Mouse (Mus musculus): ENCODE results near the gene Mrgprh. TPM values are rescaled to one million over a fixed set of nuclear protein-coding genes. Genes with fewer than 3 reads are reported as not detected.
A peak's percentile ranks its signal among the peaks of the same experiment; 100 is the strongest.

The Mrgprh gene
- polyA plus RNA-seq, 1 experiment: not detected

GRCm38 (mm10) chr17:12915881-12916583, 40.2 kb downstream of the Mrgprh start, which contains the start of gene Mrpl18:
Mrpl18 (minus strand) TSS chr17:12916345.
- H3K36me3 ChIP-seq (ENCODE audit: control insufficient read depth, insufficient read depth, low read length, poor library complexity, severe bottlenecking): peaks cover 52% of the 10 kb centered on the region

GRCm38 (mm10) chr17:12916588-12917380, 41.0 kb downstream of the Mrgprh start:
- peak overlapping the region; percentile 62 for H3K27ac ChIP-seq (ENCODE audit: insufficient read depth, low read length)
- peak overlapping the region; percentile 94 for H3K9ac ChIP-seq (ENCODE audit: low read depth, poor library complexity, severe bottlenecking)
- H3K27me3 ChIP-seq (ENCODE audit: control insufficient read depth, insufficient read depth, low read length, poor library complexity, severe bottlenecking): no peaks in the 10 kb centered on the region
- peaks cover 59% of the 10 kb centered on the region for H3K36me3 ChIP-seq (ENCODE audit: control insufficient read depth, insufficient read depth, low read length, poor library complexity, severe bottlenecking)
- no peaks in the 10 kb centered on the region for H3K9me3 ChIP-seq (replicated peaks; ENCODE audit: control insufficient read depth, insufficient read depth, low read length, poor library complexity, severe bottlenecking)
- H3K4me1 ChIP-seq (ENCODE audit: control insufficient read depth, insufficient read depth, low read length): peaks cover 2% of the 10 kb centered on the region
- H3K4me3 ChIP-seq (ENCODE audit: low read depth, low read length): peak overlapping the region; percentile 93
- TF ChIP-seq EP300 (IDR thresholded peaks at IDR 0.05; ENCODE audit: insufficient read depth, low read depth, low read length) (no peak), POLR2A (IDR thresholded peaks at IDR 0.05; ENCODE audit: insufficient read depth, low read length) (no peak), CTCF (IDR thresholded peaks at IDR 0.05; ENCODE audit: low read depth, low read length) (no peak)

More at GRCm38 (mm10) chr17:12915881-12916583, 40.2 kb downstream of the Mrgprh start, which contains the start of gene Mrpl18:
- Histone ChIP-seq H3K27me3 (ENCODE audit: control insufficient read depth, insufficient read depth, low read length, poor library complexity, severe bottlenecking) (no peaks in the 10 kb centered on the region), H3K9ac (ENCODE audit: low read depth, poor library complexity, severe bottlenecking) (peak within 1 kb of the TSS; percentile 94), H3K4me1 (ENCODE audit: control insufficient read depth, insufficient read depth, low read length) (peaks cover 2% of the 10 kb centered on the region), H3K4me3 (ENCODE audit: low read depth, low read length) (peak within 1 kb of the TSS; percentile 98), H3K9me3 (replicated peaks; ENCODE audit: control insufficient read depth, insufficient read depth, low read length, poor library complexity, severe bottlenecking) (no peaks in the 10 kb centered on the region), H3K27ac (ENCODE audit: insufficient read depth, low read length) (peak within 1 kb of the TSS; percentile 62)
- TF ChIP-seq POLR2A (IDR thresholded peaks at IDR 0.05; ENCODE audit: insufficient read depth, low read length) (peak; percentile 95), CTCF (IDR thresholded peaks at IDR 0.05; ENCODE audit: low read depth, low read length) (no peak), EP300 (IDR thresholded peaks at IDR 0.05; ENCODE audit: insufficient read depth, low read depth, low read length) (0 out of 2 replicates have a peak, but pooled peaks have one; percentile 11)

DNA sequence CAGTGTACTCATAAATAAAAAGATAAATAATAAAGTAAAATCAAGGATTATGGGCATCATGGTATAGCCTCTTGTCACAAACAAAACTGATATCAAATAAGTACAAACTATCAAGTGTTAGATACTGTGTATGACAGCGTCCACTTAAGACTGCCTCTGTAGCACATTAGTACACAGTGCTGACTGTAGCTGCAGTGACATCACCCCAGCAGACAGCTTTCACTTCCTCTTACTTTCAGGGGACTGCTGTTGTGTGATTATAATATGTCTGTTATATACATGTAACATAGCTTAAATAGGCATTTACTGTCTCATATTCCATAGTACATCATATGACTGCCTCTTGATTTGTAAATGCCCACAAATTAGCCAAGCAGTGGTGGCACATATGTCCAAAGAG, 45.2 kb downstream of the Mrgprh start:
- Histone ChIP-seq H3K36me3 (ENCODE audit: control insufficient read depth, insufficient read depth, low read length, poor library complexity, severe bottlenecking) (peaks cover 69% of the 10 kb centered on the region), H3K27me3 (ENCODE audit: control insufficient read depth, insufficient read depth, low read length, poor library complexity, severe bottlenecking) (no peaks in the 10 kb centered on the region), H3K9me3 (replicated peaks; ENCODE audit: control insufficient read depth, insufficient read depth, low read length, poor library complexity, severe bottlenecking) (no peaks in the 10 kb centered on the region), H3K4me1 (ENCODE audit: control insufficient read depth, insufficient read depth, low read length) (peaks cover 4% of the 10 kb centered on the region), H3K9ac (ENCODE audit: low read depth, poor library complexity, severe bottlenecking) (no peak overlapping the region), H3K27ac (ENCODE audit: insufficient read depth, low read length) (no peak overlapping the region), H3K4me3 (ENCODE audit: low read depth, low read length) (no peak overlapping the region)
- TF ChIP-seq CTCF (IDR thresholded peaks at IDR 0.05; ENCODE audit: low read depth, low read length) (no peak), POLR2A (IDR thresholded peaks at IDR 0.05; ENCODE audit: insufficient read depth, low read length) (no peak), EP300 (IDR thresholded peaks at IDR 0.05; ENCODE audit: insufficient read depth, low read depth, low read length) (no peak)

- Histone ChIP-seq H3K27ac (ENCODE audit: insufficient read depth, low read length) (0 out of 2 replicates have a peak overlapping the region, but pooled peaks have one; percentile 33), H3K4me1 (ENCODE audit: control insufficient read depth, insufficient read depth, low read length) (peaks cover 3% of the 10 kb centered on the region), H3K27me3 (ENCODE audit: control insufficient read depth, insufficient read depth, low read length, poor library complexity, severe bottlenecking) (no peaks in the 10 kb centered on the region), H3K9ac (ENCODE audit: low read depth, poor library complexity, severe bottlenecking) (no peak overlapping the region), H3K4me3 (ENCODE audit: low read depth, low read length) (no peak overlapping the region), H3K9me3 (replicated peaks; ENCODE audit: control insufficient read depth, insufficient read depth, low read length, poor library complexity, severe bottlenecking) (no peaks in the 10 kb centered on the region), H3K36me3 (ENCODE audit: control insufficient read depth, insufficient read depth, low read length, poor library complexity, severe bottlenecking) (peaks cover 49% of the 10 kb centered on the region)
- no peak for TF ChIP-seq POLR2A (IDR thresholded peaks at IDR 0.05; ENCODE audit: insufficient read depth, low read length)
- TF ChIP-seq CTCF (IDR thresholded peaks at IDR 0.05; ENCODE audit: low read depth, low read length): no peak
- TF ChIP-seq EP300 (IDR thresholded peaks at IDR 0.05; ENCODE audit: insufficient read depth, low read depth, low read length): no peak
These were observed 49.2 kb downstream of the Mrgprh start for GRCm38 (mm10) chr17:12925001-12925400.

DNA sequence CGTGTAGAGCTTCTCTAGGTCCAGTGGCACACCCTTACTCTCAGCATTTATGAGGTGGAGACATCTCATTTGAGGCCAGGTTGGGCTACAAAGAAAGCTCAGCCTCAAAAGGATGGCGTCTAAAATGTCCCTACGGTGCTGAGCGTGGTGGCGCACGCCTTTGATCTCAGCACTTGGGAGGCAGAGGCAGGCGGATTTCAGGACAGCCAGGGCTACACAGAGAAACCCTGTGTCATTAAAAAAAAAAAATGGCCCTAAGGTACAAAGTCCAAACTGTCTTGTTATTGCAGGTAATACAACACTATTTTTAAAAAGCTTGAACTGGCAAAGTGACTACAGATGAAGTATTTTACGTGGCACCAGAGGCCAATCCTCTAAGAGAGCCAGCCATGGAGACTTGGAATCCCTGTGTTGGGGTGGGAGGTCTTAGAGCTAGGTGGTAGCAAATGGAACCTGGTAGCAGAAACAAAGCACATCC, 49.9 kb downstream of the Mrgprh start:
- Histone ChIP-seq H3K27me3 (ENCODE audit: control insufficient read depth, insufficient read depth, low read length, poor library complexity, severe bottlenecking) (no peaks in the 10 kb centered on the region), H3K4me3 (ENCODE audit: low read depth, low read length) (no peak overlapping the region), H3K9ac (ENCODE audit: low read depth, poor library complexity, severe bottlenecking) (no peak overlapping the region), H3K9me3 (replicated peaks; ENCODE audit: control insufficient read depth, insufficient read depth, low read length, poor library complexity, severe bottlenecking) (no peaks in the 10 kb centered on the region), H3K36me3 (ENCODE audit: control insufficient read depth, insufficient read depth, low read length, poor library complexity, severe bottlenecking) (peaks cover 41% of the 10 kb centered on the region), H3K4me1 (ENCODE audit: control insufficient read depth, insufficient read depth, low read length) (peaks cover 3% of the 10 kb centered on the region), H3K27ac (ENCODE audit: insufficient read depth, low read length) (no peak overlapping the region)
- no peak for TF ChIP-seq CTCF (IDR thresholded peaks at IDR 0.05; ENCODE audit: low read depth, low read length)
- no peak for TF ChIP-seq POLR2A (IDR thresholded peaks at IDR 0.05; ENCODE audit: insufficient read depth, low read length)
- TF ChIP-seq EP300 (IDR thresholded peaks at IDR 0.05; ENCODE audit: insufficient read depth, low read depth, low read length): no peak

Other genes with a start within 250 kb of the Mrgprh start
- not detected in 2 replicates for gene Slc22a1, start 200.2 kb upstream of the Mrgprh start, polyA plus RNA-seq (2011; ENCODE audit: insufficient read depth, insufficient read length, low read depth, missing spikeins)
- 61.4 and 64.3 TPM in 2 replicates for gene Igf2r, start 106.4 kb upstream of the Mrgprh start, polyA plus RNA-seq (2011; ENCODE audit: insufficient read depth, insufficient read length, low read depth, missing spikeins)
- gene Mas1, start 7.9 kb upstream of the Mrgprh start, polyA plus RNA-seq (2011; ENCODE audit: insufficient read depth, insufficient read length, low read depth, missing spikeins): 0.25 and 0.44 TPM in 2 replicates
- gene Pnldc1, start 34.2 kb downstream of the Mrgprh start, polyA plus RNA-seq (2011; ENCODE audit: insufficient read depth, insufficient read length, low read depth, missing spikeins): 31.8 and 33.5 TPM in 2 replicates
- gene Tcp1, start 39.7 kb downstream of the Mrgprh start, polyA plus RNA-seq (2011; ENCODE audit: insufficient read depth, insufficient read length, low read depth, missing spikeins): 618 and 673 TPM in 2 replicates
- gene Mrpl18, start 40.3 kb downstream of the Mrgprh start, polyA plus RNA-seq (2011; ENCODE audit: insufficient read depth, insufficient read length, low read depth, missing spikeins): 63.7 and 71.6 TPM in 2 replicates
- 0.90 TPM in 1 of 2 replicates, not detected in the other for gene Acat3, start 64.6 kb downstream of the Mrgprh start, polyA plus RNA-seq (2011; ENCODE audit: insufficient read depth, insufficient read length, low read depth, missing spikeins)
- 104 and 106 TPM in 2 replicates for gene Acat2, start 84.7 kb downstream of the Mrgprh start, polyA plus RNA-seq (2011; ENCODE audit: insufficient read depth, insufficient read length, low read depth, missing spikeins)
- gene Wtap, start 118.1 kb downstream of the Mrgprh start, polyA plus RNA-seq (2011; ENCODE audit: insufficient read depth, insufficient read length, low read depth, missing spikeins): 122 and 132 TPM in 2 replicates
- gene Sod2, start 130.8 kb downstream of the Mrgprh start, polyA plus RNA-seq (2011; ENCODE audit: insufficient read depth, insufficient read length, low read depth, missing spikeins): 97.3 and 98.5 TPM in 2 replicates
- not detected in 2 replicates for gene Gpr31b, start 176.3 kb downstream of the Mrgprh start, polyA plus RNA-seq (2011; ENCODE audit: insufficient read depth, insufficient read length, low read depth, missing spikeins)
- gene Tcp10b, start 185.1 kb downstream of the Mrgprh start, polyA plus RNA-seq (2011; ENCODE audit: insufficient read depth, insufficient read length, low read depth, missing spikeins): not detected in 2 replicates

Data from ES-Bruce4 (cell line).